Mouse (Mus musculus) retina, postnatal 1 day (tissue): ENCODE measurements around the gene Ubr3.
"Not testable (repeated sequence)": the region's sequence is repeated elsewhere in the genome, so short reads cannot be mapped to it uniquely, and the experiment has no call there.

Experiments used
- DNase-seq: peaks from one replicate; pipeline ENCODE4 v3.0.0-alpha.2; 2012

Gene Ubr3

GRCm38 (mm10) chr2:69912801-69913200, 15.8 kb downstream of the Ubr3 start:
- no peak for DNase-seq

- DNase-seq: no peak
These were observed 20.3 kb downstream of the Ubr3 start for GRCm38 (mm10) chr2:69917301-69917700.

- no peak for DNase-seq
These were observed 27.9 kb downstream of the Ubr3 start for GRCm38 (mm10) chr2:69924943-69925342.

- no peak for DNase-seq
These were observed 39.3 kb downstream of the Ubr3 start for GRCm38 (mm10) chr2:69936331-69936730.

- no peak for DNase-seq
These were observed 42.2 kb downstream of the Ubr3 start for GRCm38 (mm10) chr2:69939226-69939625.

GRCm38 (mm10) chr2:69939649-69940048, 42.6 kb downstream of the Ubr3 start:
- no peak for DNase-seq

GRCm38 (mm10) chr2:69941391-69942030, 44.5 kb downstream of the Ubr3 start:
- DNase-seq: no peak

GRCm38 (mm10) chr2:69952849-69953248, 55.8 kb downstream of the Ubr3 start:
- DNase-seq: no peak

- peak; percentile 54 for DNase-seq
These were observed 58.6 kb downstream of the Ubr3 start for GRCm38 (mm10) chr2:69955635-69956034.

GRCm38 (mm10) chr2:69957622-69958021, 60.6 kb downstream of the Ubr3 start:
- DNase-seq: no peak

- no peak for DNase-seq
These were observed 77.8 kb downstream of the Ubr3 start for GRCm38 (mm10) chr2:69974896-69975295.

- no peak for DNase-seq
These were observed 92.2 kb downstream of the Ubr3 start for GRCm38 (mm10) chr2:69989224-69989623.

- DNase-seq: peak; percentile 8
These were observed 93.6 kb downstream of the Ubr3 start for GRCm38 (mm10) chr2:69990647-69991046.

GRCm38 (mm10) chr2:69994082-69994736, 97.2 kb downstream of the Ubr3 start:
- not testable (repeated sequence) for DNase-seq

GRCm38 (mm10) chr2:69994779-69995178, 97.7 kb downstream of the Ubr3 start:
- no peak for DNase-seq

GRCm38 (mm10) chr2:69999097-69999770, 102.2 kb downstream of the Ubr3 start:
- peak; percentile 58 for DNase-seq

- DNase-seq: no peak
These were observed 103.3 kb downstream of the Ubr3 start for GRCm38 (mm10) chr2:70000316-70000715.

- no peak for DNase-seq
These were observed 109.4 kb downstream of the Ubr3 start for GRCm38 (mm10) chr2:70006492-70006891.

GRCm38 (mm10) chr2:70012941-70013340, 115.9 kb downstream of the Ubr3 start:
- no peak for DNase-seq

- no peak for DNase-seq
These were observed 121.2 kb downstream of the Ubr3 start for GRCm38 (mm10) chr2:70018236-70018635.

GRCm38 (mm10) chr2:70024454-70024853, 127.4 kb downstream of the Ubr3 start:
- no peak for DNase-seq

GRCm38 (mm10) chr2:70025711-70026110, 128.7 kb downstream of the Ubr3 start:
- DNase-seq: no peak

GRCm38 (mm10) chr2:70031472-70031871, 134.4 kb downstream of the Ubr3 start:
- DNase-seq: no peak

- no peak for DNase-seq
These were observed 137.8 kb downstream of the Ubr3 start for GRCm38 (mm10) chr2:70034895-70035294.
